Mouse (Mus musculus): ENCODE data around the gene Upf3b.
A peak's percentile ranks its signal among the peaks of the same experiment; 100 is the strongest.

GRCm38 (mm10) chrX:37126671-37127358 is 16.7 kb upstream of the Upf3b start, which contains the start of gene Nkap:
- no peak for TF ChIP-seq ZMIZ1 (IDR thresholded peaks at IDR 0.05; ENCODE audit: low read depth, low read length)
- TF ChIP-seq POLR2A (IDR thresholded peaks at IDR 0.05; ENCODE audit: control insufficient read depth in 1 of 2, insufficient read depth in 1 of 2, low read depth in 1 of 2, low read length in 2 of 2, poor library complexity in 1 of 2), result peak; percentile 41 to 57; a peak in 3 of 4 replicates
- no peak for TF ChIP-seq CHD2 (IDR thresholded peaks at IDR 0.05; ENCODE audit: low read length)
- TF ChIP-seq GABPA (IDR thresholded peaks at IDR 0.05; ENCODE audit: low read depth, low read length), result no peak
- no peak for TF ChIP-seq ZKSCAN1 (IDR thresholded peaks at IDR 0.05; ENCODE audit: low read depth, low read length)
- TF ChIP-seq NRF1 (IDR thresholded peaks at IDR 0.05; ENCODE audit: insufficient read depth, low read depth, low read length, poor library complexity, severe bottlenecking), result no peak
- no peak for TF ChIP-seq CTCF (IDR thresholded peaks at IDR 0.05 in 2 of 3, conservative IDR thresholded peaks at IDR 0.05 in 1 of 3; ENCODE audit: control insufficient read depth in 1 of 3, insufficient read depth in 1 of 3, low read depth in 2 of 3, low read length in 3 of 3, poor library complexity in 1 of 3, severe bottlenecking in 1 of 3)
